Mouse (Mus musculus): ENCODE measurements around the gene Tsnax. TPM values are rescaled to one million over a fixed set of nuclear protein-coding genes. Genes with fewer than 3 reads are reported as not detected.

Tsnax gene
- polyA plus RNA-seq, 1 experiment from 2014 or later = 220 TPM

DNA sequence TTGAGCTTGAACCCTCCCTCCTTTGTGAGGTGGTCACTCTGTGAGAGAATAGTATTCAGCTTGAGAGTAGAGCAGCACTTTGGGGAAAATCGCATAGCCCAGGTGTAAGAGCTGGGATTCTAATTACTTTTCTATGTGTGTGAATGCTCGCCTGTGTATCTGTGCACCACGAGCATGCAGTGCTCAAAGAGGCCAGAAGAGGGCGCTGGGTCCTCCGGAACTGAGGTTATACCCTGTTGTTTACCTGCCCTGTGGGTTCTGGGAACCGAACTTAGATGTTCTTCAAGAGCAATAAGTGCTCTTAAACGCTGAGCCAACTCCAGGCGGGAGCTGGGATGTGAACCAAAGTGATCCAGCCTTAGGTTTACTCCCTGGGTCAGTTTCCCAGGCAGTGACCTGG is 32.0 kb upstream of the Tsnax start:
- Histone ChIP-seq H3K9ac (ENCODE audit: low read depth, low read length) (no peak overlapping the region), H3K4me3 (ENCODE audit: low read length) (no peak overlapping the region), H3K36me3 (ENCODE audit: control insufficient read depth, insufficient read depth, low read length) (no peaks in the 10 kb centered on the region), H3K4me1 (ENCODE audit: control insufficient read depth, insufficient read depth, low read depth, low read length) (no peaks in the 10 kb centered on the region), H3K9me3 (ENCODE audit: control insufficient read depth, low read length) (no peaks in the 10 kb centered on the region), H3K27ac (ENCODE audit: low read depth, low read length) (no peak overlapping the region), H3K27me3 (replicated peaks; ENCODE audit: control insufficient read depth, insufficient read depth, low read length) (no peaks in the 10 kb centered on the region), H3K4me2 (ENCODE audit: low read length) (no peak overlapping the region)
- no peak for ATAC-seq
- 84% methylated on average over 8 of the region's 8 CpGs for WGBS

DNA sequence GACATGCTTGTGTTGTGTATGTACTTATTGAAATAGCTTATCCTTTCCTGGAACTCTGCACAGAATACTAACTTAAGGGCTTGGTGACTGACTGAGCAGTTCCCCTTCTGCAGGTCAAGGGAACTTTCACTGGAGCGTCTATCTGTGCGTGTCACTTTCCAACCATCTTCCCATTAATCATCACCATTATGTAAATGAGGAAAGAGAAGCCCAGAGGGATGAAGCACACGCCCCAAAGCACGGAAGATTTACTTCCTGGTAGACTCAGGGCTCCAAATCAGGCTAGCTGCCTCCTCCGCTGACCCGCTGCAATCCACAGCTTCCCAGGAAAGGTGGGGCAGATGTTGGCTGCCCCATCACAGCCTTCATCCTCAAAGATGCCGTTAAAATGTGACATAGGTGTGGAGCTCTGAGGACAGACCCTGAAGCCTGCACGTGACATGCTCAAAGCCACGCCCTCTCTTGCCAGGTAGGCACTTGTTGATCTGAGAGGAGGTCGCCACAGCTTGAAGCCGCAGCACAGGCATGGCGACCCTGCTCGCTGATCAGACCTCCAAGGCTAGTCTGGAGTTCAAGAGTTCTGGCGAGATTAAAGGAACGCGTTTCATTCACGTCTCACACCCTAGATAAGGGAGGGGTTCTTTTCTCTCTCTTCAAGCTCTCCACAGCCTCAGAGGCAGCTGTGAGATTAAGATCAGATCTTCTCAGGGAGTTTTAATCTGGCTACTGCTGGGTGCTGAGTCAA is 21.7 kb upstream of the Tsnax start:
- Histone ChIP-seq H3K4me2 (ENCODE audit: low read length) (peak overlapping the region; percentile 32), H3K27me3 (replicated peaks; ENCODE audit: control insufficient read depth, insufficient read depth, low read length) (no peaks in the 10 kb centered on the region), H3K4me3 (ENCODE audit: low read length) (no peak overlapping the region), H3K36me3 (ENCODE audit: control insufficient read depth, insufficient read depth, low read length) (no peaks in the 10 kb centered on the region), H3K27ac (ENCODE audit: low read depth, low read length) (no peak overlapping the region), H3K9me3 (ENCODE audit: control insufficient read depth, low read length) (no peaks in the 10 kb centered on the region), H3K4me1 (ENCODE audit: control insufficient read depth, insufficient read depth, low read depth, low read length) (no peaks in the 10 kb centered on the region), H3K9ac (ENCODE audit: low read depth, low read length) (no peak overlapping the region)
- no peak for ATAC-seq
- WGBS = 18% methylated on average over 17 of the region's 17 CpGs

DNA sequence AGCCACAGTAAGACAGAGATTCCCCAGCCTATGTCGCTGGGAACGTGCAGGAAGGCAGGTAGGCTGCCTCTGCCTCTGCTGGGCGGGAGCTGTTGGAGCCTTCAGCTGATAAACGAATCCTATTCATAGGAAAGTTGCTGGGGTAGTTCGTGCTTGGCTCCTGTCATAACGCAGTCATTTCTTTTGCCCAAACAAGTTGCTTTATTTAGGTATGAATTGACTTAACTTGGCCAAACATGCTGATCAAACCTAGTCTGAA is 21.2 kb upstream of the Tsnax start:
- H3K4me2 ChIP-seq (ENCODE audit: low read length) = no peak overlapping the region
- WGBS = 30% methylated on average over 6 of the region's 6 CpGs
- no peak for ATAC-seq

DNA sequence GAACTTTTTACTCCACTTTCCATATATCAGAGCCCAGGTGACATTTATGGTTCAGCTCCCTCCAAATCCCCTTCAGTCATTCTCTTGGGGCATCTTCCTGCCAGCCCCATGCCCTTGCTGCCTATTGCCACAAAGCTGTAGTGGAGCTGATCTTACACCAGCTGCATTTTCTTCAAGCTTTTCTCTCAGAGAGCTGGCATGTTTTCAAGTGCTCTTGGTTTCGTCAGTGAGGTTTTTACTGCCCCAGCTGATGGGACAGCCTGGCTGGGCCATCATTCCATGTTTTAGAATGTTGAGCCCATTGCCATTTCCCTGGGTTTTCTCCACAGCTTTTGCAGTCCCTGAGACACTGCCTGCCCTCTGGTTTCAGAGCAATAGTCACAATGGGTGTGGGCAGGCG is 17.0 kb upstream of the Tsnax start:
- no peak for ATAC-seq
- Histone ChIP-seq H3K4me2 (ENCODE audit: low read length) (no peak overlapping the region), H3K9ac (ENCODE audit: low read depth, low read length) (no peak overlapping the region), H3K27ac (ENCODE audit: low read depth, low read length) (no peak overlapping the region), H3K4me1 (ENCODE audit: control insufficient read depth, insufficient read depth, low read depth, low read length) (no peaks in the 10 kb centered on the region), H3K27me3 (replicated peaks; ENCODE audit: control insufficient read depth, insufficient read depth, low read length) (no peaks in the 10 kb centered on the region; the same call in none of the 2 replicates), H3K9me3 (ENCODE audit: control insufficient read depth, low read length) (no peaks in the 10 kb centered on the region), H3K4me3 (ENCODE audit: low read length) (no peak overlapping the region), H3K36me3 (ENCODE audit: control insufficient read depth, insufficient read depth, low read length) (no peaks in the 10 kb centered on the region)
- 68% methylated on average over 2 of the region's 2 CpGs for WGBS

More for the DNA sequence above, 21.2 kb upstream of the Tsnax start:
- H3K4me3 ChIP-seq (ENCODE audit: low read length) = no peak overlapping the region
- H3K9ac ChIP-seq (ENCODE audit: low read depth, low read length) = no peak overlapping the region
- H3K27me3 ChIP-seq (replicated peaks; ENCODE audit: control insufficient read depth, insufficient read depth, low read length) = no peaks in the 10 kb centered on the region
- no peaks in the 10 kb centered on the region for H3K9me3 ChIP-seq (ENCODE audit: control insufficient read depth, low read length)
- H3K27ac ChIP-seq (ENCODE audit: low read depth, low read length) = no peak overlapping the region
- no peaks in the 10 kb centered on the region for H3K4me1 ChIP-seq (ENCODE audit: control insufficient read depth, insufficient read depth, low read depth, low read length)
- H3K36me3 ChIP-seq (ENCODE audit: control insufficient read depth, insufficient read depth, low read length) = no peaks in the 10 kb centered on the region

DNA sequence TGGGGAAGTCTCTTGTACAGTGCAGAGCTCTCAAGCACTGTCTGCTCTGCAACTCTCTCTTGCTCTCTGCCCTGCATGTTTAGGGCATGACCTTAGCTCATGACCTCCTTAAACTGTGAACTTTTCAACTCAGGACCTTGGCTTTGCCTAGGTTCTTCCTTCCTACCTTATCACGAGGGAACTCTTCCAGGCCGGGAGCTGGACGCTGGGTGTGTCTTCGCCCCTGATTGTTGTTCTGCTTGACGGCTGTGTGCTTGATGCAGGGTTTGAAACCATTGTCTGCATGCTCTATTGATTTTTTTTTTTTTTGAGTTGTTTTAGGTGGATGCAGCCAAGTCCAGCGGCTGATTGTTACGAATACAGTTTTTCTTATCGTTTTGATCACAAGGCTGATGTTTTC is 11.3 kb downstream of the Tsnax start:
- Histone ChIP-seq H3K9me3 (ENCODE audit: control insufficient read depth, low read length) (no peaks in the 10 kb centered on the region), H3K27me3 (replicated peaks; ENCODE audit: control insufficient read depth, insufficient read depth, low read length) (no peaks in the 10 kb centered on the region), H3K4me2 (ENCODE audit: low read length) (no peak overlapping the region), H3K36me3 (ENCODE audit: control insufficient read depth, insufficient read depth, low read length) (peaks cover 26% of the 10 kb centered on the region), H3K4me3 (ENCODE audit: low read length) (no peak overlapping the region), H3K4me1 (ENCODE audit: control insufficient read depth, insufficient read depth, low read depth, low read length) (peaks cover 5% of the 10 kb centered on the region), H3K27ac (ENCODE audit: low read depth, low read length) (no peak overlapping the region), H3K9ac (ENCODE audit: low read depth, low read length) (no peak overlapping the region)
- no peak for ATAC-seq
- whole genome bisulfite sequencing = 90% methylated on average over 8 of the region's 8 CpGs

DNA sequence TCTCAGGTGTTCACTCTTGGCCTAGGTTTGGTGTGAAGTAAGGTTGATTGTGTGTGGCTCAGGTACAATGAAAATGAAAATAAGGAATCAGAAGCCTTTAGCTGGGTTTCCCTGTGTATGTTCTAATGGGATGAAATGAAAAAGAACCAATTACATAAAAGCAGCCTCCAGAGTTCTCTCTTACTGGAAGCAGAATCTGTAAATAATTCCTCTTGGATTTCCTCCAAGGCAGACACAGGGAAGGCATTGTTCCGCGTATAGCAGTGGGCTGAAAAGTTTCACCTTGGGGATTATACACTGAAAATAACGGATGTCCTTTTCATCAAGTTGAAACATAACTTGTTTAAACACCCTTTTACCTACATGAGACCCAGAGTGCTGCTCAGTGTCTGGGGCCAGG is 14.4 kb downstream of the Tsnax start:
- Histone ChIP-seq H3K4me3 (ENCODE audit: low read length) (no peak overlapping the region), H3K4me2 (ENCODE audit: low read length) (no peak overlapping the region), H3K27me3 (replicated peaks; ENCODE audit: control insufficient read depth, insufficient read depth, low read length) (no peaks in the 10 kb centered on the region), H3K9me3 (ENCODE audit: control insufficient read depth, low read length) (no peaks in the 10 kb centered on the region), H3K9ac (ENCODE audit: low read depth, low read length) (no peak overlapping the region), H3K27ac (ENCODE audit: low read depth, low read length) (peak overlapping the region; percentile 53; the same call in 1 of the 2 replicates), H3K4me1 (ENCODE audit: control insufficient read depth, insufficient read depth, low read depth, low read length) (peaks cover 5% of the 10 kb centered on the region), H3K36me3 (ENCODE audit: control insufficient read depth, insufficient read depth, low read length) (peaks cover 32% of the 10 kb centered on the region)
- no peak; the same call in 1 of the 2 replicates for ATAC-seq
- 31% methylated on average over 3 of the region's 3 CpGs for WGBS

DNA sequence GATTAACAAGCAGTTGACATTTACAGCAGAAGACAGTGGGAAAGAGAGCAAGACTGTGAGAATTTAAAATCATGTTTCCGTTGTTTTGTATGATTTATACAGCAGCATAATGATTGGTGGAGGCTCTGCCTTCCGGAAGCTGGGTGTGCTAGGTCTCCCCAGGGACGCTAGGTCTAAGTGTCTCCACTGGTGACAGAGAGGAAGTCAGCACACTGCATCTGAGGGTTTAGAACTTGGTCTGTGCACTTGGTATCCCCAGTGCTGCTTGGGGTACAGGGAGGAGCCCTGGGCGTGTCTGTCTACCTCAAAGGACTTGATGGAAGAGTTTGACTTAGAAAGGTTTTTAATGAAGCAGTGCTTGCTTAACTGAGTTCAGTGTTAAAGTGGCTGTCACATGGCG is 16.0 kb downstream of the Tsnax start:
- 91% methylated on average over 5 of the region's 5 CpGs for WGBS
- Histone ChIP-seq H3K27ac (ENCODE audit: low read depth, low read length) (no peak overlapping the region), H3K9ac (ENCODE audit: low read depth, low read length) (no peak overlapping the region), H3K4me3 (ENCODE audit: low read length) (no peak overlapping the region), H3K4me2 (ENCODE audit: low read length) (no peak overlapping the region), H3K4me1 (ENCODE audit: control insufficient read depth, insufficient read depth, low read depth, low read length) (peaks cover 5% of the 10 kb centered on the region), H3K27me3 (replicated peaks; ENCODE audit: control insufficient read depth, insufficient read depth, low read length) (no peaks in the 10 kb centered on the region), H3K9me3 (ENCODE audit: control insufficient read depth, low read length) (no peaks in the 10 kb centered on the region), H3K36me3 (ENCODE audit: control insufficient read depth, insufficient read depth, low read length) (peaks cover 30% of the 10 kb centered on the region)
- ATAC-seq = no peak

DNA sequence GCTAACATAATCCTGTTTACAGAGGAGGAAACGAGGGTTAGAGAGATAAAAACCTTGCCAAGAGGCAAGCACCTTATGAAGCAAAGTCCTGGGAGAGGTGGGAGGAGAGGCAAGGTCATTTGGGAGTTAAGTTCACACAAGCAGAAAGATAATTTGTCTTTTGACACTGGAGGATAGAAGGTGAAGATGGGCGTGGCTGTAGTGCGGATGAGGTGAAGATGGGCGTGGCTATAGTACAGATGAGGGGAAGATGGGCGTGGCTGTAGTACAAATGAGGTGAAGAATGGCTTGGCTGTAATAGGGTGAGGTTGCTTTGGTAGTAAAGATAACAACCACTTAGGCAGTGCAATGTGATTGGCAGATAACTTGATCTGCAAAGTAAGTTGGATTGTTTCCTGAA is 18.5 kb downstream of the Tsnax start:
- Histone ChIP-seq H3K27ac (ENCODE audit: low read depth, low read length) (no peak overlapping the region), H3K4me2 (ENCODE audit: low read length) (no peak overlapping the region), H3K4me3 (ENCODE audit: low read length) (no peak overlapping the region), H3K9me3 (ENCODE audit: control insufficient read depth, low read length) (no peaks in the 10 kb centered on the region), H3K9ac (ENCODE audit: low read depth, low read length) (no peak overlapping the region), H3K27me3 (replicated peaks; ENCODE audit: control insufficient read depth, insufficient read depth, low read length) (no peaks in the 10 kb centered on the region), H3K36me3 (ENCODE audit: control insufficient read depth, insufficient read depth, low read length) (peaks cover 20% of the 10 kb centered on the region), H3K4me1 (ENCODE audit: control insufficient read depth, insufficient read depth, low read depth, low read length) (peaks cover 5% of the 10 kb centered on the region)
- no peak for ATAC-seq
- 83% methylated on average over 5 of the region's 5 CpGs for WGBS

DNA sequence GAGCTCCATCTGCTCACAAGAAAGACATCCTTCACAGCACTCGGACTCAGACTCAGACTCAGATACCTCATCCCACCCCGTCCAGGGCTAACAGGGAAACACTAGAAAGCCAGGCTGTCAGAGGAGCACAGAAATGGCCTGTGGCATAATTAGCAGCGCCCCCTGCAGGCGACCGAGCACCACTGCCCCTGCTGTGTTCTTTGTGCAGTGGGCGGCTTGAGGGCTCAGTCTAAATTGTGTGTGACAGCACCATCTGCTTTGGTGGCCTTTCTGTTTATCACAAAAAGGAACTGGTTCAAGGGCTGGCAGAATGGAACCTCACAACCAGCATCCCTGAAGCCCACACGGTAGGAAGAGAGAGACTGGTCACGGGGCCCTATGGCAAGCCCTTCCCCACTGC is 21.9 kb downstream of the Tsnax start:
- Histone ChIP-seq H3K4me1 (ENCODE audit: control insufficient read depth, insufficient read depth, low read depth, low read length) (no peaks in the 10 kb centered on the region), H3K9me3 (ENCODE audit: control insufficient read depth, low read length) (no peaks in the 10 kb centered on the region), H3K36me3 (ENCODE audit: control insufficient read depth, insufficient read depth, low read length) (peaks cover 16% of the 10 kb centered on the region), H3K4me3 (ENCODE audit: low read length) (no peak overlapping the region), H3K27me3 (replicated peaks; ENCODE audit: control insufficient read depth, insufficient read depth, low read length) (no peaks in the 10 kb centered on the region), H3K9ac (ENCODE audit: low read depth, low read length) (no peak overlapping the region), H3K4me2 (ENCODE audit: low read length) (no peak overlapping the region), H3K27ac (ENCODE audit: low read depth, low read length) (peak overlapping the region; percentile 3; the same call in 1 of the 2 replicates)
- 21% methylated on average over 8 of the region's 8 CpGs for WGBS
- peak; percentile 73 for ATAC-seq

DNA sequence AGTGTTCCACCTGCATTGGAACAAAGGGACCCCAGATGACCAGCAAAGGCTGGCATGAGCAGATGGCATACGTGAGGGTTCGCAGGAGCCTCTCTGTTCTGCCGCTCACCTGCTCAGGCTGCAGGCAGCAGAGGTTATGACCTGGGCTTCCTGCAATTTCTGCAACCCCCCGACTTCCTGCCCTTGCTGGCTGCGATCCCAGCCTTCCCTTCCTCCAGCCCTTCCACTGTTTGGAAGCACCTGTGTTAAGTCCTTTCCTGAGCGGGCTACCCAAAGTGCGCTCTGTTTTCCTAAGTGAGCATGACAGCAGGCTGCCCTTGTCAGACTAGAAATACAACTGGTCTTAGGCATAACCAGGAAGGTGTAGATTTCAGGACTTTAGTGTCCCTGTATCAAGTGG is 24.3 kb downstream of the Tsnax start:
- WGBS = 88% methylated on average over 7 of the region's 7 CpGs
- no peaks in the 10 kb centered on the region for H3K4me1 ChIP-seq (ENCODE audit: control insufficient read depth, insufficient read depth, low read depth, low read length)

More for the DNA sequence above, 24.3 kb downstream of the Tsnax start:
- H3K9me3 ChIP-seq (ENCODE audit: control insufficient read depth, low read length) = no peaks in the 10 kb centered on the region
- no peak for ATAC-seq
- H3K36me3 ChIP-seq (ENCODE audit: control insufficient read depth, insufficient read depth, low read length) = peaks cover 13% of the 10 kb centered on the region; the same call in 1 of the 2 replicates
- no peak overlapping the region for H3K27ac ChIP-seq (ENCODE audit: low read depth, low read length)
- H3K9ac ChIP-seq (ENCODE audit: low read depth, low read length) = no peak overlapping the region
- H3K4me3 ChIP-seq (ENCODE audit: low read length) = no peak overlapping the region
- no peaks in the 10 kb centered on the region for H3K27me3 ChIP-seq (replicated peaks; ENCODE audit: control insufficient read depth, insufficient read depth, low read length)
- H3K4me2 ChIP-seq (ENCODE audit: low read length) = no peak overlapping the region

Data from hindbrain, embryonic 16.5 days (tissue).